Mouse (Mus musculus) liver, embryonic 14.5 days (tissue): ENCODE measurements around the gene Hist3h2a. TPM values are rescaled to one million over a fixed set of nuclear protein-coding genes. Genes with fewer than 3 reads are reported as not detected.

Experiments
- ATAC-seq: fragments of 200-750 bp; cut with Nextera tagmentation; 2 replicates; pipeline ENCODE4 v1.8.0; 2017; ENCODE audit warnings: moderate number of reproducible peaks, mild to moderate bottlenecking, moderate library complexity; ENCODE audit not compliant: insufficient read depth
- DNase-seq, 3 experiments: peaks; one replicate each; pipeline ENCODE4 v3.0.0-alpha.2; 2012 to 2013; ENCODE audit warnings: low read depth in 3 of 3, low spot score in 3 of 3
- H3K27ac ChIP-seq: fragments of 300-500 bp; sonication (generic); 2 replicates; pipeline ENCODE4 v1.5.1; 2014; ENCODE audit warnings: moderate library complexity, mild to moderate bottlenecking, control low read depth, inconsistent platforms
- H3K27me3 ChIP-seq: fragments of 300-500 bp; sonication (generic); 2 replicates; pipeline ENCODE4 v1.6.1; 2014; ENCODE audit warnings: mild to moderate bottlenecking, low read length, moderate library complexity; ENCODE audit not compliant: control insufficient read depth, insufficient read depth
- H3K36me3 ChIP-seq: fragments of 300-500 bp; sonication (generic); replicated peaks from 2 replicates; pipeline ENCODE4 v1.6.1; 2014; ENCODE audit warnings: low read depth; ENCODE audit not compliant: control insufficient read depth, insufficient read depth
- H3K4me1 ChIP-seq, 2 experiments: fragments of 200-500 bp in 1 of 2; fragments of 300-500 bp in 1 of 2; sonication (generic) in 1 of 2; replicated peaks; 2 replicates each; pipeline ENCODE4 v1.6.1; 2012 to 2014; ENCODE audit warnings: antibody characterized with exemption in 1 of 2, inconsistent platforms in 1 of 2, low read length in 1 of 2; ENCODE audit not compliant: control insufficient read depth in 2 of 2, insufficient read depth in 2 of 2
- H3K4me2 ChIP-seq: fragments of 300-500 bp; sonication (generic); 2 replicates; pipeline ENCODE4 v1.6.1; 2014; ENCODE audit warnings: low read depth, mild to moderate bottlenecking, control low read depth, moderate library complexity
- H3K4me3 ChIP-seq, 2 experiments: fragments of 200-500 bp in 1 of 2; fragments of 300-500 bp in 1 of 2; sonication (generic) in 1 of 2; 2 replicates each; pipeline ENCODE4 v1.5.1; 2012 to 2014; ENCODE audit warnings: low read depth in 2 of 2, low read length in 2 of 2, mild to moderate bottlenecking in 2 of 2, control low read depth in 1 of 2, inconsistent platforms in 1 of 2, moderate library complexity in 1 of 2; ENCODE audit not compliant: insufficient read depth in 1 of 2
- H3K9ac ChIP-seq: fragments of 300-500 bp; sonication (generic); replicated peaks from 2 replicates; pipeline ENCODE4 v1.6.1; 2014; ENCODE audit warnings: mild to moderate bottlenecking, control low read depth, moderate library complexity
- H3K9me3 ChIP-seq: fragments of 300-500 bp; sonication (generic); 2 replicates; pipeline ENCODE4 v1.6.1; 2016; ENCODE audit warnings: low read length, mixed read lengths; ENCODE audit not compliant: control insufficient read depth
- CTCF ChIP-seq: IDR thresholded peaks from 2 replicates; pipeline ENCODE4 v1.5.1; 2016; ENCODE audit warnings: antibody characterized with exemption, low read depth, control low read depth
- EP300 ChIP-seq: IDR thresholded peaks from 2 replicates; pipeline ENCODE4 v1.6.1; 2016; ENCODE audit warnings: antibody characterized with exemption, low read depth
- WGBS: fragments of 180-500 bp; shearing (Covaris S2); extraction: QIAGEN DNeasy Blood & Tissue Kit; methylation state at CpG from one replicate; pipeline ENCODE4 v1.1.7; 2014; ENCODE audit not compliant: insufficient replicate concordance; 5-methylcytosine and 5-hydroxymethylcytosine counted together
- polyA plus RNA-seq, 2 experiments: library from polyadenylated mRNA; depleted of rRNA in 1 of 2; stranded (reverse) in 1 of 2; unstranded in 1 of 2; fragments of >200 nt; fragmentation: Nextera tagmentation in 1 of 2; extraction: Ambion mirVana in 1 of 2; gene quantifications; 2 replicates each; pipeline versions ENCODE4 v1.2.1 to v1.2.3; 2012 to 2014

The Hist3h2a gene
- polyA plus RNA-seq, 2 experiments: 11.0 to 13.5 TPM

- H3K4me1 ChIP-seq: peaks cover 33 to 34% of the 10 kb centered on the region in 2 experiments
- H3K4me3 ChIP-seq: no peak overlapping the region
- no peak for ATAC-seq
- no peak overlapping the region; the same call in 1 of the 2 replicates for H3K27ac ChIP-seq
- peak overlapping the region; percentile 64 for H3K4me2 ChIP-seq
- TF ChIP-seq CTCF (no peak), EP300 (no peak)
- no peak for DNase-seq
- H3K9ac ChIP-seq: no peak overlapping the region
- 55% methylated on average over 2 of the region's 2 CpGs for WGBS
- no peaks in the 10 kb centered on the region for H3K27me3 ChIP-seq
- peaks cover 29% of the 10 kb centered on the region for H3K36me3 ChIP-seq
- no peaks in the 10 kb centered on the region for H3K9me3 ChIP-seq
Observed at GRCm38 (mm10) chr11:58927053-58927452, 27.4 kb upstream of the Hist3h2a start.

DNA sequence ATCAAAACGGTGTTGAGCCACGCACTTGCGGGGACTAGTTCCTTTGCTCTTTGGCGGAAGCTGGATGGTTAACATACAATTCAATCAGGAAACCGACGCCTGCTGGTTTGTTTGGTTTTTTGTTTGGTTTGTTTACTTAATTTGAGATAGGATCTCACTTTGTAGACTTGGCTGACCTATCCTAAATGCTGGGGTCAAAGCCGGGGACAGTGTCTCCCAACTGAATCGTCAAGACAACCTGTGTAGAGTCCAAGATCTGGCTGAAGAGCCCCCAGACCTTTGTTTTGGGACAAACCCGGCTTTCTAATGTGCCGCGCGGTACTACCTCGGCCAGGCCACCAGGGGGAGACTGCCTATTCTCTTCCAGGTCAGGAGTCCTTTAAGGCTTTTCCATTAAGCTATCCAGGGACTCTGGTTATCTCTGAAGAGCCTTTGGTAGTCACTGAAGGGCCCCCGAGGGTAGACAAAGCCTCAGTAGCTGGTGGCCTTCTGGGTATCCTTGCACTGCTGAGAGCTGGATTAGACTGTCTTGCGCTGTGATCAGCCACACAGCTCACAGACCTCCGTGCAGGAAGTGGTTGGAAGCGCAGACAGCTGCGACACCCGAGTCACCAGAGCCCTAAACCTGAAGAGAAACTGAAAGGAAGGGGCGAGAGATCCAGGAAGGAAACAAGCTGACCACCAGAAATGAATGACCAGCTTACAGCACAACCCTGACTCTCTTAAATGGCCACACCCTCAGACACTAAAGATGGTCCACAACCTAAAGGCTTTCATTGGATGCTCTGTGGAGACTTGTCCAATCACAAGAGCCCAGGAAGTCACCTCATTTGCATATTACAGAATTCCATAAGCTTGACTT lies 26.5 kb upstream of the Hist3h2a start:
- ATAC-seq: peak; percentile 80
- H3K27ac ChIP-seq: peak overlapping the region; percentile 67
- no peaks in the 10 kb centered on the region for H3K9me3 ChIP-seq
- H3K4me1 ChIP-seq: peaks cover 33 to 34% of the 10 kb centered on the region in 2 experiments
- 2% methylated on average over 20 of the region's 20 CpGs for WGBS
- TF ChIP-seq CTCF (peak; percentile 95), EP300 (peak; percentile 32; the same call in 1 of the 2 replicates)
- peak overlapping the region; percentile 43 to 57 for H3K4me3 ChIP-seq
- DNase-seq: peak in 1 of 3 experiments; percentile 77
- H3K9ac ChIP-seq: peak overlapping the region; percentile 55
- no peaks in the 10 kb centered on the region for H3K27me3 ChIP-seq
- peak overlapping the region; percentile 64 for H3K4me2 ChIP-seq
- H3K36me3 ChIP-seq: peaks cover 28% of the 10 kb centered on the region

DNA sequence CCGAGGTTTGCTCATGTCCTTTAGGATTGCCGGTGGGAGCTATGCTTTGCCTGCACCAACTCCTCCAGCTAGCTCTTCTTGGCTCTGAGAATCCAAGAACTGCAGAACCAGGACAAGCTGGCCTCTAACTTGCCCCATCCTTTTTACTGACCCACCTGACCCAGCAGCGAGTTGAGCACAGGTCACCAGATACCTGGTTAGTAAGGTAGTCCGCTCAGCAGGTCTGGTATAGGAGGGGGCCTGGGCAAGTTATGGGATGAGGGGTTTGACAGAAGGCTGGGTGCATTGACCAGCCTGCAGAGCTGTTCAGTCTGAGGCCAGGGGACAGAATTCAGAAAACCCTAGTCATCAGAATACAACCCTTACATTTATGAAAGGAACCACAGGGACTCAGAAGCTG lies 25.4 kb upstream of the Hist3h2a start:
- 60% methylated on average over 4 of the region's 4 CpGs for WGBS
- TF ChIP-seq EP300 (no peak), CTCF (no peak)
- Histone ChIP-seq H3K27ac (peak overlapping the region; percentile 67), H3K9ac (no peak overlapping the region), H3K4me2 (no peak overlapping the region), H3K9me3 (no peaks in the 10 kb centered on the region), H3K36me3 (peaks cover 29% of the 10 kb centered on the region), H3K4me1 (peaks cover 33 to 34% of the 10 kb centered on the region in 2 experiments), H3K4me3 (no peak overlapping the region), H3K27me3 (no peaks in the 10 kb centered on the region)
- DNase-seq (no peak), ATAC-seq (no peak)

DNA sequence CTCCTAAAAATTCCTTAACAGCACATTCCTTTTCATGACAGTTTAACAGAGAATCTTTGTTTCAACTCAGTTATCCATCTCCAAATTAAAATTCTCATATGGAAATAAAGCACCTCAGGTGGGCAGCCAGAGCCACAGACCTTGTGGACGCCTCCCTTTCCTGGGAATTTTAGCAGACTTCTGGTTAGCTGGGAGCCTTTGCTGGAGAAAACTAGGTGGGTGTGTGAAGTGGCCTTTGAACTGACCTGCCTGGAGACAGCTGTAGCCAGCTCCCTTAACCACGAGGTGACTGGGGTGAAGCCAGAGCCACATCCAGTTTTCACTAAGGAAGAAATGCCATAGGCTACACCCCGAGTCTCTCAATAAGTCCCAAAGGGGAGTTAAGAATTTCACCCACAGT lies 24.8 kb upstream of the Hist3h2a start:
- peaks cover 33 to 34% of the 10 kb centered on the region in 2 experiments for H3K4me1 ChIP-seq
- DNase-seq (no peak), ATAC-seq (no peak)
- H3K27me3 ChIP-seq: no peaks in the 10 kb centered on the region
- no peak overlapping the region; the same call in 1 of the 2 replicates for H3K4me2 ChIP-seq
- TF ChIP-seq CTCF: no peak
- no peak for TF ChIP-seq EP300
- 0 out of 2 replicates have a peak overlapping the region, but pooled peaks have one; percentile 15 for H3K9ac ChIP-seq
- H3K36me3 ChIP-seq: peaks cover 34% of the 10 kb centered on the region
- H3K9me3 ChIP-seq: no peaks in the 10 kb centered on the region
- no peak overlapping the region for H3K4me3 ChIP-seq
- peak overlapping the region; percentile 67 for H3K27ac ChIP-seq
- 48% methylated on average over 3 of the region's 3 CpGs for WGBS

DNA sequence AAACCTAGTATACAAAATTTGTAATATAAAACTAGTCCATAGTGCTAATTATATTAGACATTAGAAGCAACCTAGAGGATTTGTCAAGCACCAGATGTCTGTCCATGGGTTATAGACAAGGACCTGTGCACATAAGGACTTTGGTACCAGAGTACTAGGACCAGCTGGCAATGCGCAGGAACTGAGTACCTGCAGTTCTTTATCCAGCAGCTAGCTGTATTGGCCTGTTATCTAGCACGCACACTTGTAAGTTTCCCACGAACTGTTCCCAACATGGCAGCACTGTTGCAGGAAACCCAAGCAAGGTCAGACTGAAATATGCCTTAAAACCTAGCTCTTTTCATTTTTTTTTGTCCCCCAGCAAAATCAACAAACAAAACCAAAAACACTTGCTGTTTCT lies 24.2 kb upstream of the Hist3h2a start:
- Histone ChIP-seq H3K9ac (no peak overlapping the region; the same call in 1 of the 2 replicates), H3K36me3 (peaks cover 37% of the 10 kb centered on the region)
- peak; percentile 56 for ATAC-seq

More for the DNA sequence above, 24.2 kb upstream of the Hist3h2a start:
- H3K4me2 ChIP-seq: peak overlapping the region; percentile 8
- no peak overlapping the region for H3K4me3 ChIP-seq
- H3K9me3 ChIP-seq: no peaks in the 10 kb centered on the region
- no peak for DNase-seq
- TF ChIP-seq CTCF: peak; percentile 56
- peak; percentile 45 for TF ChIP-seq EP300
- no peaks in the 10 kb centered on the region for H3K27me3 ChIP-seq
- 12% methylated on average over 3 of the region's 3 CpGs for WGBS
- H3K27ac ChIP-seq: peak overlapping the region; percentile 67
- H3K4me1 ChIP-seq: peaks cover 33 to 34% of the 10 kb centered on the region in 2 experiments
